Mouse (Mus musculus) heart, embryonic 16.5 days (tissue): ENCODE results near the gene Lrrc8a. TPM values are rescaled to one million over a fixed set of nuclear protein-coding genes. Genes with fewer than 3 reads are reported as not detected.

ENCODE experiments used
- ATAC-seq: fragments of 200-750 bp; cut with Nextera tagmentation; replicated peaks from 2 replicates; pipeline ENCODE4 v1.8.0; 2017; ENCODE audit warnings: moderate number of reproducible peaks; ENCODE audit not compliant: insufficient read depth, low FRiP score; ENCODE audit errors: extremely low read depth
- H3K27ac ChIP-seq: fragments of 300-500 bp; sonication (generic); 2 replicates; pipeline ENCODE4 v1.5.1; 2014; ENCODE audit warnings: mild to moderate bottlenecking, low read length, control low read depth, moderate library complexity
- H3K27me3 ChIP-seq: fragments of 300-500 bp; sonication (generic); 2 replicates; pipeline ENCODE4 v1.6.1; 2014; ENCODE audit warnings: low read length, mixed read lengths; ENCODE audit not compliant: control insufficient read depth, insufficient read depth
- H3K36me3 ChIP-seq: fragments of 300-500 bp; sonication (generic); 2 replicates; pipeline ENCODE4 v1.6.1; 2014; ENCODE audit not compliant: control insufficient read depth, insufficient read depth
- H3K4me1 ChIP-seq: fragments of 300-500 bp; sonication (generic); 2 replicates; pipeline ENCODE4 v1.6.1; 2014; ENCODE audit warnings: low read length, mixed read lengths; ENCODE audit not compliant: control insufficient read depth, insufficient read depth
- H3K4me2 ChIP-seq: fragments of 300-500 bp; sonication (generic); 2 replicates; pipeline ENCODE4 v1.6.1; 2014; ENCODE audit warnings: low read depth, mild to moderate bottlenecking, control low read depth, low read length
- H3K4me3 ChIP-seq: fragments of 300-500 bp; sonication (generic); 2 replicates; pipeline ENCODE4 v1.5.1; 2014; ENCODE audit warnings: mild to moderate bottlenecking, control low read depth, low read length
- H3K9ac ChIP-seq: fragments of 300-500 bp; sonication (generic); 2 replicates; pipeline ENCODE4 v1.6.1; 2014; ENCODE audit warnings: low read length, control low read depth
- H3K9me3 ChIP-seq: fragments of 300-500 bp; sonication (generic); replicated peaks from 2 replicates; pipeline ENCODE4 v1.6.1; 2016; ENCODE audit warnings: low read length; ENCODE audit not compliant: control insufficient read depth
- WGBS: fragments of 180-500 bp; shearing (Covaris S2); extraction: QIAGEN DNeasy Blood & Tissue Kit; methylation state at CpG from one replicate; pipeline ENCODE4 v1.1.7; 2014; 5-methylcytosine and 5-hydroxymethylcytosine counted together
- polyA plus RNA-seq: library from polyadenylated mRNA; unstranded; fragments of >200 nt; fragmentation: Nextera tagmentation; extraction: Ambion mirVana; gene quantifications from 2 replicates; pipeline ENCODE4 v1.2.1, GENCODE M21; 2015

The Lrrc8a gene
- polyA plus RNA-seq, 1 experiment from 2014 or later: 39.4 TPM

- Histone ChIP-seq H3K27ac (no peak overlapping the region), H3K36me3 (peaks cover 72% of the 10 kb centered on the region), H3K4me3 (no peak overlapping the region), H3K9ac (no peak overlapping the region), H3K4me2 (no peak overlapping the region), H3K27me3 (no peaks in the 10 kb centered on the region), H3K9me3 (no peaks in the 10 kb centered on the region), H3K4me1 (no peaks in the 10 kb centered on the region)
- 89% methylated on average over 7 of the region's 7 CpGs for WGBS
- no peak for ATAC-seq
These were observed 68.6 kb downstream of the Lrrc8a start for GRCm38 (mm10) chr2:30306087-30306486.

- Histone ChIP-seq H3K4me1 (no peaks in the 10 kb centered on the region), H3K9me3 (no peaks in the 10 kb centered on the region), H3K4me3 (no peak overlapping the region), H3K4me2 (no peak overlapping the region), H3K27me3 (no peaks in the 10 kb centered on the region), H3K27ac (no peak overlapping the region), H3K9ac (no peak overlapping the region), H3K36me3 (peaks cover 67% of the 10 kb centered on the region)
- 78% methylated on average over 3 of the region's 3 CpGs for WGBS
- ATAC-seq: no peak
These were observed 71.8 kb downstream of the Lrrc8a start for GRCm38 (mm10) chr2:30309351-30309750.

- Histone ChIP-seq H3K4me2 (no peak overlapping the region), H3K9me3 (no peaks in the 10 kb centered on the region), H3K27ac (no peak overlapping the region), H3K4me1 (no peaks in the 10 kb centered on the region), H3K36me3 (peaks cover 71% of the 10 kb centered on the region), H3K9ac (no peak overlapping the region), H3K4me3 (no peak overlapping the region), H3K27me3 (no peaks in the 10 kb centered on the region)
- WGBS: 93% methylated on average over 2 of the region's 2 CpGs
- no peak for ATAC-seq
These were observed 74.0 kb downstream of the Lrrc8a start for GRCm38 (mm10) chr2:30311481-30311880.

Other genes starting within 250 kb of the Lrrc8a start
- gene Wdr34, start 188.8 kb upstream of the Lrrc8a start, polyA plus RNA-seq: 24.1 and 25.6 TPM in 2 replicates
- 198 and 217 TPM in 2 replicates for gene Set, start 180.3 kb upstream of the Lrrc8a start, polyA plus RNA-seq
- gene Pkn3, start 160.0 kb upstream of the Lrrc8a start, polyA plus RNA-seq: 9.4 and 11.7 TPM in 2 replicates
- gene Zdhhc12, start 144.1 kb upstream of the Lrrc8a start, polyA plus RNA-seq: 29.4 and 30.8 TPM in 2 replicates
- gene Zer1, start 113.1 kb upstream of the Lrrc8a start, polyA plus RNA-seq: 5.7 TPM in 2 replicates
- gene Tbc1d13, start 104.0 kb upstream of the Lrrc8a start, polyA plus RNA-seq: 5.4 and 7.1 TPM in 2 replicates
- gene Endog, start 66.2 kb upstream of the Lrrc8a start, polyA plus RNA-seq: 37.4 and 40.0 TPM in 2 replicates
- 31.5 and 34.3 TPM in 2 replicates for gene Spout1, start 59.3 kb upstream of the Lrrc8a start, polyA plus RNA-seq
- gene Kyat1, start 31.9 kb upstream of the Lrrc8a start, polyA plus RNA-seq: 26.9 and 28.1 TPM in 2 replicates
- gene Gm28035, start 2.9 kb downstream of the Lrrc8a start, polyA plus RNA-seq: 0.22 and 0.40 TPM in 2 replicates
- 9.4 and 13.1 TPM in 2 replicates for gene Phyhd1, start 28.5 kb downstream of the Lrrc8a start, polyA plus RNA-seq
- not detected in 2 replicates for gene Gm28038, start 43.3 kb downstream of the Lrrc8a start, polyA plus RNA-seq
- gene Dolk, start 48.6 kb downstream of the Lrrc8a start, polyA plus RNA-seq: 31.8 and 33.0 TPM in 2 replicates
- 21.2 and 23.6 TPM in 2 replicates for gene Nup188, start 48.7 kb downstream of the Lrrc8a start, polyA plus RNA-seq
- 135 and 136 TPM in 2 replicates for gene Sh3glb2, start 121.6 kb downstream of the Lrrc8a start, polyA plus RNA-seq
- 38.7 and 43.5 TPM in 2 replicates for gene Miga2, start 126.5 kb downstream of the Lrrc8a start, polyA plus RNA-seq
- gene Dolpp1, start 154.5 kb downstream of the Lrrc8a start, polyA plus RNA-seq: 26.0 and 29.3 TPM in 2 replicates
- 164 and 169 TPM in 2 replicates for gene Crat, start 178.1 kb downstream of the Lrrc8a start, polyA plus RNA-seq
- 125 and 126 TPM in 2 replicates for gene Ptpa, start 178.3 kb downstream of the Lrrc8a start, polyA plus RNA-seq
- gene Ier5l, start 236.5 kb downstream of the Lrrc8a start, polyA plus RNA-seq: 0.72 and 0.85 TPM in 2 replicates